ENCODE assay signal across 19 mouse cellular contexts in the genomic region with DNA sequence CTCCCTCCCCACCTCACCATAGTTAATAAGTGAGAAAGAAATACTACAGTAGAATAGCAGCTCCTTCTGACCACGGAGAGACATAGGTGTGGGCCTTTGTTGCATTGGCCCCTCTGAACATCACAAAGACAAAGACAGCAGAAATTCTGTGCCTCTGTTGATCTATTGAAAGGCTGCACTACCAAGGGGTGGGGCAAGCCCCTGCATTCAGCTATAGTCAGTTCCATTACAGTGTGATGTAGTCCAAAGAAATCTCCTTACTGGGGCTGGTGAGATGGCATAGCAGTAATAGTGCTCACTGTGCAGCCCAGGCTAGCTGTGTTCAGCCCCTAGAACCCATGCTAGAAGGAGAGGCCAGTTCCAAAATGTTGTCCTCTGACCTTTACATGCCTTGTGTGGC. TPM values are rescaled to one million over a fixed set of nuclear protein-coding genes. Genes with fewer than 3 reads are reported as not detected.
DNase-seq lines count a peak whose midpoint lies in the region; ATAC-seq and TF ChIP-seq lines count a peak whose summit lies in the region.
"Had no signal": no experiment of that assay in that cellular context is flagged by ENCODE, and none has a peak within 500 bp of the region (broad histone marks: within the 10 kb centered on the region; RNA-seq: fewer than 3 reads in every experiment).

No protein-coding gene starts in this region.

- no peak for TF ChIP-seq CTCF in hindbrain, postnatal 0 days (IDR thresholded peaks at IDR 0.05; ENCODE audit: low read depth)
- TF ChIP-seq CTCF in lung, postnatal 0 days (IDR thresholded peaks at IDR 0.05) = no peak

- no peaks in the 10 kb centered on the region for H3K36me3 ChIP-seq in forebrain, embryonic 14.5 days (ENCODE audit: control insufficient read depth, insufficient read depth, low read length)
- H3K36me3 ChIP-seq in forebrain, embryonic 12.5 days (replicated peaks) = no peaks in the 10 kb centered on the region
- H3K36me3 ChIP-seq in hindbrain, postnatal 0 days (ENCODE audit: insufficient read depth, low read length) = no peaks in the 10 kb centered on the region
- no peaks in the 10 kb centered on the region for H3K36me3 ChIP-seq in hindbrain, embryonic 13.5 days
- no peaks in the 10 kb centered on the region for H3K36me3 ChIP-seq in lung, postnatal 0 days (ENCODE audit: insufficient read depth, low read length)
- H3K36me3 ChIP-seq: embryonic facial prominence, embryonic 15.5 days; G1E; heart, embryonic 13.5 days; intestine, embryonic 15.5 days; limb, embryonic 12.5 days; liver, embryonic 12.5 days had no signal

- no peak overlapping the region for H3K9ac ChIP-seq in forebrain, embryonic 14.5 days (ENCODE audit: low read length)
- H3K9ac ChIP-seq in forebrain, embryonic 12.5 days = no peak overlapping the region
- H3K9ac ChIP-seq in hindbrain, postnatal 0 days (replicated peaks; ENCODE audit: low read length) = no peak overlapping the region
- H3K9ac ChIP-seq in hindbrain, embryonic 13.5 days = no peak overlapping the region
- no peak overlapping the region for H3K9ac ChIP-seq in lung, postnatal 0 days (replicated peaks; ENCODE audit: low read depth)
- H3K9ac ChIP-seq: embryonic facial prominence, embryonic 15.5 days; heart, embryonic 13.5 days; intestine, embryonic 15.5 days; limb, embryonic 12.5 days; liver, embryonic 12.5 days had no signal

- ATAC-seq in forebrain, embryonic 14.5 days = 0 out of 2 replicates have a peak, but pooled peaks have one; percentile 7
- ATAC-seq in forebrain, embryonic 12.5 days (ENCODE audit: low FRiP score) = no peak
- peak; percentile 41 for ATAC-seq in hindbrain, postnatal 0 days
- no peak for ATAC-seq in hindbrain, embryonic 13.5 days (ENCODE audit: low FRiP score)
- ATAC-seq in lung, postnatal 0 days = no peak
- ATAC-seq: liver, embryonic 12.5 days had no signal

- H3K4me2 ChIP-seq in forebrain, embryonic 14.5 days (ENCODE audit: low read length) = no peak overlapping the region
- H3K4me2 ChIP-seq in forebrain, embryonic 12.5 days = no peak overlapping the region
- no peak overlapping the region for H3K4me2 ChIP-seq in hindbrain, postnatal 0 days (ENCODE audit: low read depth, low read length)
- H3K4me2 ChIP-seq in hindbrain, embryonic 13.5 days = no peak overlapping the region
- no peak overlapping the region for H3K4me2 ChIP-seq in lung, postnatal 0 days (replicated peaks; ENCODE audit: low read depth, low read length)
- H3K4me2 ChIP-seq: embryonic facial prominence, embryonic 15.5 days; heart, embryonic 13.5 days; intestine, embryonic 15.5 days; limb, embryonic 12.5 days; liver, embryonic 12.5 days had no signal

- no peaks in the 10 kb centered on the region for H3K9me3 ChIP-seq in forebrain, embryonic 14.5 days (replicated peaks; ENCODE audit: control insufficient read depth, low read length)
- no peaks in the 10 kb centered on the region for H3K9me3 ChIP-seq in forebrain, embryonic 12.5 days
- no peaks in the 10 kb centered on the region for H3K9me3 ChIP-seq in hindbrain, postnatal 0 days (ENCODE audit: low read length)
- no peaks in the 10 kb centered on the region for H3K9me3 ChIP-seq in hindbrain, embryonic 13.5 days
- no peaks in the 10 kb centered on the region for H3K9me3 ChIP-seq in lung, postnatal 0 days (ENCODE audit: low read length)
- H3K9me3 ChIP-seq: embryonic facial prominence, embryonic 15.5 days; G1E; heart, embryonic 13.5 days; intestine, embryonic 15.5 days; limb, embryonic 12.5 days; liver, embryonic 12.5 days had no signal

- DNase-seq in forebrain, embryonic 14.5 days (ENCODE audit: low spot score) = no peak
- DNase-seq in hindbrain, postnatal 0 days (ENCODE audit: low spot score) = no peak
- peak; percentile 47 for DNase-seq in MN1 (ENCODE audit: low spot score)
- peak; percentile 39 for DNase-seq in naive thymus-derived CD4-positive, alpha-beta T cell, adult 2 months (ENCODE audit: low read depth)
- DNase-seq in thymus, postnatal 14 days = no peak
- no peak for DNase-seq in lung, postnatal 0 days (ENCODE audit: low spot score)
- DNase-seq: lung, adult 2 months had no signal

- WGBS in forebrain, embryonic 14.5 days = 80% methylated on average over 1 of the region's 1 CpGs
- WGBS in forebrain, embryonic 12.5 days = 45% methylated on average over 1 of the region's 1 CpGs
- 69% methylated on average over 1 of the region's 1 CpGs for WGBS in hindbrain, postnatal 0 days
- 100% methylated on average over 1 of the region's 1 CpGs for WGBS in hindbrain, embryonic 13.5 days
- 73% methylated on average over 1 of the region's 1 CpGs for WGBS in lung, postnatal 0 days

- H3K27ac ChIP-seq in forebrain, embryonic 14.5 days (ENCODE audit: low read depth, low read length) = no peak overlapping the region
- no peak overlapping the region for H3K27ac ChIP-seq in forebrain, embryonic 12.5 days
- H3K27ac ChIP-seq in hindbrain, postnatal 0 days = no peak overlapping the region
- no peak overlapping the region for H3K27ac ChIP-seq in hindbrain, embryonic 13.5 days
- H3K27ac ChIP-seq in lung, postnatal 0 days (ENCODE audit: low read length) = no peak overlapping the region
- H3K27ac ChIP-seq: embryonic facial prominence, embryonic 15.5 days; gastrocnemius, adult 2 months; heart, embryonic 13.5 days; intestine, embryonic 15.5 days; limb, embryonic 12.5 days; liver, embryonic 12.5 days had no signal

- no peaks in the 10 kb centered on the region for H3K27me3 ChIP-seq in forebrain, embryonic 14.5 days (replicated peaks; ENCODE audit: control insufficient read depth, insufficient read depth, low read length)
- no peaks in the 10 kb centered on the region for H3K27me3 ChIP-seq in forebrain, embryonic 12.5 days
- H3K27me3 ChIP-seq in hindbrain, postnatal 0 days (ENCODE audit: insufficient read depth, low read length) = no peaks in the 10 kb centered on the region
- no peaks in the 10 kb centered on the region for H3K27me3 ChIP-seq in hindbrain, embryonic 13.5 days
- H3K27me3 ChIP-seq in lung, postnatal 0 days (replicated peaks; ENCODE audit: insufficient read depth, low read length) = no peaks in the 10 kb centered on the region
- H3K27me3 ChIP-seq: embryonic facial prominence, embryonic 15.5 days; heart, embryonic 13.5 days; intestine, embryonic 15.5 days; limb, embryonic 12.5 days; liver, embryonic 12.5 days had no signal

- no peak for TF ChIP-seq EP300 in lung, postnatal 0 days (IDR thresholded peaks at IDR 0.05)

- no peaks in the 10 kb centered on the region for H3K4me1 ChIP-seq in forebrain, embryonic 14.5 days (ENCODE audit: control insufficient read depth, insufficient read depth, low read length)
- H3K4me1 ChIP-seq in forebrain, embryonic 12.5 days = no peaks in the 10 kb centered on the region; the same call in 1 of the 2 replicates
- H3K4me1 ChIP-seq in hindbrain, postnatal 0 days (ENCODE audit: insufficient read depth, low read length) = no peaks in the 10 kb centered on the region
- H3K4me1 ChIP-seq in hindbrain, embryonic 13.5 days (replicated peaks) = 0 out of 2 replicates have a peak, but pooled peaks cover 3% of the 10 kb centered on the region
- H3K4me1 ChIP-seq in lung, postnatal 0 days (ENCODE audit: insufficient read depth, low read depth, low read length) = no peaks in the 10 kb centered on the region
- H3K4me1 ChIP-seq: embryonic facial prominence, embryonic 15.5 days; intestine, embryonic 15.5 days; limb, embryonic 12.5 days; liver, embryonic 12.5 days had no signal

- H3K4me3 ChIP-seq in forebrain, embryonic 14.5 days (ENCODE audit: low read depth, low read length) = no peak overlapping the region
- no peak overlapping the region for H3K4me3 ChIP-seq in forebrain, embryonic 12.5 days (replicated peaks)
- H3K4me3 ChIP-seq in hindbrain, postnatal 0 days (ENCODE audit: low read length) = no peak overlapping the region
- no peak overlapping the region for H3K4me3 ChIP-seq in hindbrain, embryonic 13.5 days
- no peak overlapping the region for H3K4me3 ChIP-seq in lung, postnatal 0 days (ENCODE audit: low read depth, low read length)
- H3K4me3 ChIP-seq: embryonic facial prominence, embryonic 15.5 days; gastrocnemius, adult 2 months; heart, embryonic 13.5 days; intestine, embryonic 15.5 days; limb, embryonic 12.5 days; liver, embryonic 12.5 days had no signal

RNA-seq across cellular contexts. Expression of a gene that starts 14.2 kb away (rescaled TPM):
- 84.8 and 89.1 TPM in 2 replicates for polyA plus RNA-seq in forebrain, embryonic 14.5 days (2014; fragmentation: Nextera tagmentation; extraction: Ambion mirVana)
- polyA plus RNA-seq in forebrain, embryonic 12.5 days (2016; fragmentation: Nextera tagmentation; extraction: Ambion mirVana) = 104 and 110 TPM in 2 replicates
- total RNA-seq in hindbrain, postnatal 0 days (2014; rRNA removed) = 31.3 and 35.7 TPM in 2 replicates
- polyA plus RNA-seq in hindbrain, postnatal 0 days (2015; fragmentation: Nextera tagmentation; extraction: Ambion mirVana) = 61.8 and 61.9 TPM in 2 replicates
- 55.9 and 62.1 TPM in 2 replicates for polyA plus RNA-seq in hindbrain, embryonic 13.5 days (2015; fragmentation: Nextera tagmentation; extraction: Ambion mirVana)
- 130 and 135 TPM in 2 replicates for polyA plus RNA-seq in lung, postnatal 0 days (2015; fragmentation: Nextera tagmentation; extraction: Ambion mirVana)

RNA-seq across cellular contexts. Expression of a gene that starts 14.8 kb away (rescaled TPM):
- polyA plus RNA-seq in forebrain, embryonic 14.5 days (2014; fragmentation: Nextera tagmentation; extraction: Ambion mirVana) = 2.0 and 2.7 TPM in 2 replicates
- 1.1 and 1.7 TPM in 2 replicates for polyA plus RNA-seq in forebrain, embryonic 12.5 days (2016; fragmentation: Nextera tagmentation; extraction: Ambion mirVana)
- 1.8 and 3.7 TPM in 2 replicates for total RNA-seq in hindbrain, postnatal 0 days (2014; rRNA removed)
- polyA plus RNA-seq in hindbrain, postnatal 0 days (2015; fragmentation: Nextera tagmentation; extraction: Ambion mirVana) = 6.5 and 7.7 TPM in 2 replicates
- polyA plus RNA-seq in hindbrain, embryonic 13.5 days (2015; fragmentation: Nextera tagmentation; extraction: Ambion mirVana) = 2.7 and 4.6 TPM in 2 replicates
- polyA plus RNA-seq in lung, postnatal 0 days (2015; fragmentation: Nextera tagmentation; extraction: Ambion mirVana) = 11.1 and 11.7 TPM in 2 replicates
- total RNA-seq: gastrocnemius, adult 2 months; granulocyte monocyte progenitor cell, adult 5-6 weeks; megakaryocyte-erythroid progenitor cell, adult 5-6 weeks had no signal
- polyA plus RNA-seq: CD4-positive, CD25-positive, alpha-beta regulatory T cell, adult 4 months; liver, embryonic 12.5 days had no signal

RNA-seq across cellular contexts. Expression of a gene that starts 14.8 kb away (rescaled TPM):
- polyA plus RNA-seq in forebrain, embryonic 14.5 days (2014; fragmentation: Nextera tagmentation; extraction: Ambion mirVana) = 37.0 and 40.7 TPM in 2 replicates
- polyA plus RNA-seq in forebrain, embryonic 12.5 days (2016; fragmentation: Nextera tagmentation; extraction: Ambion mirVana) = 52.2 and 52.3 TPM in 2 replicates
- 48.0 and 74.5 TPM in 2 replicates for total RNA-seq in hindbrain, postnatal 0 days (2014; rRNA removed)
- polyA plus RNA-seq in hindbrain, postnatal 0 days (2015; fragmentation: Nextera tagmentation; extraction: Ambion mirVana) = 50.5 and 52.3 TPM in 2 replicates
- 31.6 and 39.4 TPM in 2 replicates for polyA plus RNA-seq in hindbrain, embryonic 13.5 days (2015; fragmentation: Nextera tagmentation; extraction: Ambion mirVana)
- polyA plus RNA-seq in lung, postnatal 0 days (2015; fragmentation: Nextera tagmentation; extraction: Ambion mirVana) = 54.9 and 58.6 TPM in 2 replicates

RNA-seq across cellular contexts. Expression of a gene that starts 28.9 kb away (rescaled TPM):
- 24.9 and 30.5 TPM in 2 replicates for polyA plus RNA-seq in forebrain, embryonic 14.5 days (2014; fragmentation: Nextera tagmentation; extraction: Ambion mirVana)
- polyA plus RNA-seq in forebrain, embryonic 12.5 days (2016; fragmentation: Nextera tagmentation; extraction: Ambion mirVana) = 48.8 and 50.3 TPM in 2 replicates
- 27.9 and 53.5 TPM in 2 replicates for total RNA-seq in hindbrain, postnatal 0 days (2014; rRNA removed)
- polyA plus RNA-seq in hindbrain, postnatal 0 days (2015; fragmentation: Nextera tagmentation; extraction: Ambion mirVana) = 22.2 and 23.6 TPM in 2 replicates
- polyA plus RNA-seq in hindbrain, embryonic 13.5 days (2015; fragmentation: Nextera tagmentation; extraction: Ambion mirVana) = 27.9 and 29.6 TPM in 2 replicates
- polyA plus RNA-seq in lung, postnatal 0 days (2015; fragmentation: Nextera tagmentation; extraction: Ambion mirVana) = 22.8 and 27.9 TPM in 2 replicates

RNA-seq across cellular contexts. Expression of a gene that starts 54.8 kb away (rescaled TPM):
- 18.8 and 22.9 TPM in 2 replicates for polyA plus RNA-seq in forebrain, embryonic 14.5 days (2014; fragmentation: Nextera tagmentation; extraction: Ambion mirVana)
- polyA plus RNA-seq in forebrain, embryonic 12.5 days (2016; fragmentation: Nextera tagmentation; extraction: Ambion mirVana) = 20.6 and 20.8 TPM in 2 replicates
- total RNA-seq in hindbrain, postnatal 0 days (2014; rRNA removed) = 19.8 and 21.0 TPM in 2 replicates
- 14.3 and 16.6 TPM in 2 replicates for polyA plus RNA-seq in hindbrain, postnatal 0 days (2015; fragmentation: Nextera tagmentation; extraction: Ambion mirVana)
- 20.5 and 21.6 TPM in 2 replicates for polyA plus RNA-seq in hindbrain, embryonic 13.5 days (2015; fragmentation: Nextera tagmentation; extraction: Ambion mirVana)
- polyA plus RNA-seq in lung, postnatal 0 days (2015; fragmentation: Nextera tagmentation; extraction: Ambion mirVana) = 14.6 and 14.8 TPM in 2 replicates

Comparison
In these comparisons a context has a peak if more than half of its experiments do, and no peak if none do; other contexts are left out.
1. ATAC-seq: peak in forebrain, embryonic 14.5 days (single experiment) and hindbrain, postnatal 0 days (single experiment); none in forebrain, embryonic 12.5 days (single experiment), hindbrain, embryonic 13.5 days (single experiment) and lung, postnatal 0 days (single experiment).
2. DNase-seq: peak in MN1 (single experiment) and naive thymus-derived CD4-positive, alpha-beta T cell, adult 2 months (single experiment); none in forebrain, embryonic 14.5 days (single experiment), hindbrain, postnatal 0 days (single experiment), thymus, postnatal 14 days (single experiment) and lung, postnatal 0 days (single experiment).